Mouse (Mus musculus) embryonic facial prominence, embryonic 14.5 days (tissue): ENCODE results near the gene Grm5. TPM values are rescaled to one million over a fixed set of nuclear protein-coding genes. Genes with fewer than 3 reads are reported as not detected.

Experiments
- ATAC-seq: fragments of 200-750 bp; cut with Nextera tagmentation; 2 replicates; pipeline ENCODE4 v1.8.0; 2017; ENCODE audit warnings: low read depth, moderate number of reproducible peaks, moderate TSS enrichment
- DNase-seq: peaks from one replicate; pipeline ENCODE4 v3.0.0-alpha.2; 2015; ENCODE audit warnings: low spot score
- H3K27ac ChIP-seq: fragments of 300-500 bp; sonication (generic); replicated peaks from 2 replicates; pipeline ENCODE4 v1.5.1; 2014; ENCODE audit warnings: low read depth, mild to moderate bottlenecking, low read length, moderate library complexity
- H3K27me3 ChIP-seq: fragments of 300-500 bp; sonication (generic); replicated peaks from 2 replicates; pipeline ENCODE4 v1.6.1; 2014; ENCODE audit warnings: low read length; ENCODE audit not compliant: control insufficient read depth, insufficient read depth
- H3K36me3 ChIP-seq: fragments of 300-500 bp; sonication (generic); 2 replicates; pipeline ENCODE4 v1.6.1; 2014; ENCODE audit warnings: low read length, mixed read lengths; ENCODE audit not compliant: control insufficient read depth, insufficient read depth
- H3K4me1 ChIP-seq: fragments of 300-500 bp; sonication (generic); 2 replicates; pipeline ENCODE4 v1.6.1; 2014; ENCODE audit warnings: antibody characterized with exemption, low read length; ENCODE audit not compliant: control insufficient read depth, insufficient read depth
- H3K4me2 ChIP-seq: fragments of 300-500 bp; sonication (generic); 2 replicates; pipeline ENCODE4 v1.6.1; 2014; ENCODE audit warnings: low read depth, mild to moderate bottlenecking, low read length, moderate library complexity, mixed read lengths
- H3K4me3 ChIP-seq: fragments of 300-500 bp; sonication (generic); 2 replicates; pipeline ENCODE4 v1.5.1; 2014; ENCODE audit warnings: low read depth, mild to moderate bottlenecking, low read length
- H3K9ac ChIP-seq: fragments of 300-500 bp; sonication (generic); 2 replicates; pipeline ENCODE4 v1.6.1; 2014; ENCODE audit warnings: low read depth, mild to moderate bottlenecking, low read length, moderate library complexity, mixed read lengths
- H3K9me3 ChIP-seq: fragments of 300-500 bp; sonication (generic); 2 replicates; pipeline ENCODE4 v1.6.1; 2016; ENCODE audit warnings: low read length; ENCODE audit not compliant: control insufficient read depth
- WGBS: fragments of 180-500 bp; shearing (Covaris S2); extraction: QIAGEN DNeasy Blood & Tissue Kit; methylation state at CpG from one replicate; pipeline ENCODE4 v1.1.7; 2014; 5-methylcytosine and 5-hydroxymethylcytosine counted together
- polyA plus RNA-seq: library from polyadenylated mRNA; unstranded; fragments of >200 nt; fragmentation: Nextera tagmentation; extraction: Ambion mirVana; gene quantifications from 2 replicates; pipeline ENCODE4 v1.2.1, GENCODE M21; 2014

Grm5 gene
- polyA plus RNA-seq, 1 experiment from 2014 or later: 0.07 TPM

DNA sequence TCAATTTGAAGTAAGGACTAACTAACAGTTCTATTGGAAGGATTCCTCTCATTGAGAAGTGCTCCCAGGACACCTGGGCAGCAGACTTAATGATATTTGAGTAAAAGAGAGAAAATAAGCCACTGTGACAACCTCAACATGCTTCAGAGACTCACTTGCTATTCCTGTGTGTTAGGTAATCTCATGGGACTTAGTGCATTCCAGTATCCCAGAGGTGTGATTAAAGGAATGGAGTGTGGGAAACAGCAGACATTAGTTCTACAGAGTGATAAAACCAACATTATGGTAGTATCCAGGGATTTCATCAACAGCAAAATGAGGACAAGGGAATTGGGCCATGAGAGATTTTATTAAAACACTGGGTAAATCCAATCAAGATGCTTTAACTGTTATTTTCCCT, 205.0 kb downstream of the Grm5 start:
- H3K9me3 ChIP-seq: no peaks in the 10 kb centered on the region
- H3K27ac ChIP-seq: no peak overlapping the region
- no peak overlapping the region for H3K9ac ChIP-seq
- no peak for ATAC-seq
- H3K36me3 ChIP-seq: no peaks in the 10 kb centered on the region
- no peak for DNase-seq
- no peaks in the 10 kb centered on the region for H3K27me3 ChIP-seq
- no peak overlapping the region for H3K4me2 ChIP-seq
- H3K4me3 ChIP-seq: no peak overlapping the region
- no peaks in the 10 kb centered on the region for H3K4me1 ChIP-seq

DNA sequence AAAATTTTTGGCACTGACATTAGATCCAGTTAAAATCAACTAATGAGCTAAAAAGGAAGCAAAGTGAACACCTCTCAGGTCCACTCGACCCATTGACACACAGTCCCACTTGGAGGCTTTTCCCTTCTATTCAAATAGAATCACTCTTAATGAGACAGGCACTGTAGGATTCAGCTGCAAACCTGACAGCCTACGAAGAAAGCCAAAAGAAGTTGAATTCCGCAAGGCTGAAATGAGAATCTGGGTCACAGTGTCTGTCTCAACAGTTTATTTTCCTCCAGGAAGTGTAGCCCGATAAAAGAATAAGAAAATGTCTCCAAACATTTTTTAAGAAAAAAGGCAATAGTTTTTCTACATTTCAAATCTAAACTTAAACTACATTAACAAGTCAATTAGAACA, 209.9 kb downstream of the Grm5 start:
- DNase-seq (no peak), ATAC-seq (no peak)
- no peaks in the 10 kb centered on the region for H3K4me1 ChIP-seq
- H3K27ac ChIP-seq: no peak overlapping the region
- no peak overlapping the region for H3K9ac ChIP-seq
- no peak overlapping the region for H3K4me2 ChIP-seq
- no peaks in the 10 kb centered on the region for H3K36me3 ChIP-seq
- H3K4me3 ChIP-seq: no peak overlapping the region
- 76% methylated on average over 4 of the region's 4 CpGs for WGBS
- H3K9me3 ChIP-seq: no peaks in the 10 kb centered on the region
- H3K27me3 ChIP-seq: no peaks in the 10 kb centered on the region

DNA sequence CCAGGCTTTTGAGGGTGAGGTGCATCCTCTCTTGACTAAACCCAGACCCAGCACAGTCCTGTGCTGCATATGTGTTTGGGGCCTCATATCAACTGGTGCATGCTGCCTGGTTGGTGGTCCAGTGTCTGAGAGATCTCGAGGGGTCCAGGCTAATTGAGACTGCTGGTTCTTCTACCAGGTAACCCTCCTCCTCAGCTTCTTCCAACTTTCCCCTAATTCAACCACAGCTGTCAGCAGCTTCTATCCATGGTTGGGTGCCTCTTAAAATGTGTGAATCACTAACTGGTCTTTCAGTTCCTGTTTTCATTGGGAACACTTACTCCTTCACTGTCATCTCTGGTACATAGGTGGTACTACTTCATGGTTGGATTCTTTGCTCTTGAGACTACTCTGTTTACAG, 240.9 kb downstream of the Grm5 start:
- no peaks in the 10 kb centered on the region for H3K36me3 ChIP-seq
- no peaks in the 10 kb centered on the region for H3K4me1 ChIP-seq
- H3K4me2 ChIP-seq: no peak overlapping the region
- H3K4me3 ChIP-seq: no peak overlapping the region
- no peak overlapping the region for H3K9ac ChIP-seq
- DNase-seq: no peak
- no peak overlapping the region for H3K27ac ChIP-seq
- H3K9me3 ChIP-seq: no peaks in the 10 kb centered on the region
- WGBS: 77% methylated on average over 1 of the region's 1 CpGs
- no peaks in the 10 kb centered on the region for H3K27me3 ChIP-seq
- ATAC-seq: no peak

DNA sequence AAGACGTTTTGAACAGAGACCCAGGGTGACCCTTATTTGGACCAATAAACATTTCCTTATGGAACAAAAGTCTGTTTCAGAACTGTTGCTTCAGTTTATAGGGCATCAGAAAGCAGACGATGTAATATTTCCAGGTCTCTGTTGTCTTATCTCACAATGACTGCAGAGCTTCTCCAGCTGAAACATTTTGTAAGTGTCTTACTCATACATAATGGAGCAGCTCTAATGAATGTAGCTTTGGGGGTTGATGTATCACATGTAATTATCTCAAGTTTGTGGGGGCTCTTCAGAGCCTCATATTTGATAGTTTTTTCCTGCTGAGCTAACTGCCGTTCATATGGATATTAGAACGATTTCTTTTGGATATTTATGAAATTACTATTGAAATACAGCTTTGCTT, 250.7 kb downstream of the Grm5 start:
- no peaks in the 10 kb centered on the region for H3K9me3 ChIP-seq
- no peaks in the 10 kb centered on the region for H3K36me3 ChIP-seq
- DNase-seq (no peak), ATAC-seq (no peak)
- no peak overlapping the region for H3K4me3 ChIP-seq
- no peak overlapping the region for H3K4me2 ChIP-seq
- H3K4me1 ChIP-seq: no peaks in the 10 kb centered on the region
- H3K27ac ChIP-seq: no peak overlapping the region
- H3K9ac ChIP-seq: no peak overlapping the region
- 72% methylated on average over 4 of the region's 4 CpGs for WGBS
- no peaks in the 10 kb centered on the region for H3K27me3 ChIP-seq

DNA sequence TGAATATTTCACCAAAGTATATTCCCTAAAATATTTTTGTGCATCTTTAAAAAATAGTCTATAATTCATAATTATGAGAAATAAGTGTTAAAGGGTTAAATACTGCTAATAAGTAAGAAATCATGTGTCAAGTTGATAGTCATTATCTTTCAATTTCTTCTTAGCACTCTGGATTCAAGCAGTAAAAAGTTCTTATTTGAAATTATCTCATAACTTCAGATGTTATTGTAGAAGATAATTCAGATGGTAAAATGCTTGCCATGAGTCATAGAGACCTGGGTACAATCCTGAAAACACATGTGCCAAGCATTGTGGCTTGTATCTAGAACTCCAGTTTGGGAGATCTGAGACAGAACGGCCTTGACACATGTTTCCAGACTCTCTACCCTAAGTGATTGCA, 254.6 kb downstream of the Grm5 start:
- ATAC-seq (no peak), DNase-seq (no peak)
- no peaks in the 10 kb centered on the region for H3K36me3 ChIP-seq
- H3K9ac ChIP-seq: no peak overlapping the region
- no peaks in the 10 kb centered on the region for H3K27me3 ChIP-seq
- H3K27ac ChIP-seq: no peak overlapping the region
- H3K4me3 ChIP-seq: no peak overlapping the region
- WGBS: 78% methylated on average over 1 of the region's 1 CpGs
- no peaks in the 10 kb centered on the region for H3K4me1 ChIP-seq
- no peak overlapping the region for H3K4me2 ChIP-seq
- no peaks in the 10 kb centered on the region for H3K9me3 ChIP-seq

DNA sequence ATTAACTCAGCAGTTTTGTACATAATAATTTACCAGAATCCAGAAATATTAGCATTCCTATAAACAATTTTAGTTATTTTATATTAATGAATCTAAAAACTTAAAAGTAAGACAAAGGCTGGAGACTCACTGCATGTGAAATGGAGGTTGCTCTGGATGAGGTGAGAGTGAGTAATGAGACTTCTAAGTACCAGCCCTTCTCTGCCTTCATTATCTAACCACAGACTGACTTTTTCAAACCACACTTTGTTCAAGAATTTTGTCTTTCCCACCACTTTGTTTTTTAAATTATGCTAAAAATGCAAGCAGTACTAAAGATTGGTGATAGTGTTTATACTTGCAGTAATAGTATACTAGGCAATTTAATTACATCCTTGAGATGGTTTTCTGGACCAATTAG, 259.5 kb downstream of the Grm5 start:
- no peaks in the 10 kb centered on the region for H3K4me1 ChIP-seq
- no peaks in the 10 kb centered on the region for H3K36me3 ChIP-seq
- H3K27me3 ChIP-seq: no peaks in the 10 kb centered on the region
- no peak overlapping the region for H3K27ac ChIP-seq
- H3K4me3 ChIP-seq: no peak overlapping the region
- no peak overlapping the region for H3K4me2 ChIP-seq
- no peak for ATAC-seq
- DNase-seq: no peak
- H3K9ac ChIP-seq: no peak overlapping the region
- H3K9me3 ChIP-seq: no peaks in the 10 kb centered on the region

DNA sequence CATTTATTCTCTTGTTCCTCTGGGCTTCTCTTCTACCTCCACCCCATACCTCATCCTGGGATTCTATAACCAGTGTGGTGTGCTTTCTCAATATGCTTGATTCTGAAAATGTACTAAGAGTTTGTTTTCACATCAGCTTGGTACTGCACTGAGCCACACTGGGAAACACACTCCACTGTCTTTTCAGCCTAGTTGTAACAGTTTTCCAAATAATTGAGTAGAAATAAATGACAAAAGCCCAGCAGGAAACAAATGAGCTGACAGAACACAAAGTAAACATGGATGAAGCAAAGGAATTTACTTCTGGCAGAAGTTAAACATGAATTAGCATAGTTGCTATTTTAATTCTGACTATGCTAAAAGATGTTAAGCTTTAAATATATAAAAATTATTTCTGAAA, 262.1 kb downstream of the Grm5 start:
- no peaks in the 10 kb centered on the region for H3K36me3 ChIP-seq
- H3K4me2 ChIP-seq: no peak overlapping the region
- DNase-seq: no peak
- H3K27ac ChIP-seq: no peak overlapping the region
- ATAC-seq: no peak
- no peaks in the 10 kb centered on the region for H3K4me1 ChIP-seq
- H3K9me3 ChIP-seq: no peaks in the 10 kb centered on the region
- H3K27me3 ChIP-seq: no peaks in the 10 kb centered on the region
- H3K9ac ChIP-seq: no peak overlapping the region
- no peak overlapping the region for H3K4me3 ChIP-seq

DNA sequence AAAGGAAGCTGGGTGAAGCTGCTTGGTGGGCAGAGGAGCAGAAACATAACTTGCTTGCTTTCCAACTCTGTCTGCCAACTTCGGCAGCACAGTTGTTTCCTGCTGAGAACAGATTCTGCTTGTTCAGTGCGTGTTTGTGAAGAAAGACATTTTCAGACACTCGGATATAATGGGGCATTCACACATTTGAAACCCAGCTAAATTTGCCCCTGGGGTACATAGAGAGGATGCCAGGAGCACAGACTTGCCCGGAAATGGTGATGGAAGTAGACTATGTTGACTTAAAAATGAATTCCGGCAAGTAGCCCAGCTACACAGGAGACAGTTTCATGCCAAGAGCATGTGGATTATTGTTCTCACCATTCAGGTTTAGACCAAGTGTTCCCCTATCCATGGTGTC, 342.0 kb downstream of the Grm5 start:
- peak; percentile 35 for DNase-seq
- H3K4me1 ChIP-seq: 0 out of 2 replicates have a peak, but pooled peaks cover 5% of the 10 kb centered on the region
- H3K4me3 ChIP-seq: no peak overlapping the region
- H3K36me3 ChIP-seq: no peaks in the 10 kb centered on the region
- WGBS: 25% methylated on average over 5 of the region's 5 CpGs
- ATAC-seq: no peak; the same call in 1 of the 2 replicates
- H3K9me3 ChIP-seq: no peaks in the 10 kb centered on the region
- H3K4me2 ChIP-seq: peak overlapping the region; percentile 38
- no peaks in the 10 kb centered on the region for H3K27me3 ChIP-seq
- H3K27ac ChIP-seq: no peak overlapping the region
- no peak overlapping the region; the same call in 1 of the 2 replicates for H3K9ac ChIP-seq

DNA sequence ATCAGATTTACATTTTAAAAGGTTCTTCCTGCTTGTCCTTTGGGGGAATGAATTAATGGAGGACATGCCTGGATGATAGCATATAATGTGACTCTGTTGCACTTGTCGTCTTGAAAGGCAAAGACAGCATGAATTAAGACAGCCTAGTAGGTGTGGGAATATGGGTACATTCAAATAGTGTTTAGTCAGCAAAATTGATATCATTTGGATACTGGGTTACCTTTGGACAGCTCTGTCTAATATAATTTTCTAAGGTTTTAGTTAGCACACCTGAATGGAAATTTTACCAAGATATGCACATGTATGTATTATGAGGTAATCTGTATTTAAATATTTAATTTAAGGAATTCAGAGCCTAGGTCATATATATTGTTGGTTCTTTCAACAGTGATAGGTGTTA, 353.4 kb downstream of the Grm5 start:
- WGBS: 84% methylated on average over 1 of the region's 1 CpGs
- no peak overlapping the region for H3K4me3 ChIP-seq

More for the DNA sequence above, 353.4 kb downstream of the Grm5 start:
- H3K27me3 ChIP-seq: no peaks in the 10 kb centered on the region
- H3K27ac ChIP-seq: no peak overlapping the region
- no peaks in the 10 kb centered on the region for H3K36me3 ChIP-seq
- H3K9ac ChIP-seq: no peak overlapping the region
- no peak overlapping the region for H3K4me2 ChIP-seq
- H3K4me1 ChIP-seq: no peaks in the 10 kb centered on the region
- DNase-seq (no peak), ATAC-seq (no peak)
- no peaks in the 10 kb centered on the region for H3K9me3 ChIP-seq
